Mouse (Mus musculus): ENCODE data around the gene Gipc2. TPM values are rescaled to one million over a fixed set of nuclear protein-coding genes. Genes with fewer than 3 reads are reported as not detected.
A peak's percentile ranks its signal among the peaks of the same experiment; 100 is the strongest.

The Gipc2 gene
- polyA plus RNA-seq, 1 experiment from 2014 or later = 74.1 TPM

DNA sequence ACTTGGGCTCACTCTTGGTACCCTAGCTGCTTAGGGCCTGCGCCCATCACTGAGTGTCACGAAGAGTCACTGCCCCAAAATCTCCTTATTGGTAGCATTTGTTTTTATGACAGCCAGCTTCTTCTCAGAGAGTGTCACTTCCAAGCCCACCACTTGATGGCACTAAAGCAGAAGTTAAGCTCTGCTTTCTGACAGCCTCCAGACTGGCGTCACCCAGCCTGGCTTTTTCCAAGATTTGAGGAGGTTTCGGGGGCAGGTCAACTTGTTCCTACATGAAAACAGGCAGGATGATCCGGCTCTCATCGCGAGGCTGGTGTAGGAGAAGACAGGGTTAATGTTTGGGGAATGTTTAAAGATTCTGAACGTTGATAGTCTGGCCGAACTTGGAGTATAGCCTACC is 54.9 kb downstream of the Gipc2 start:
- H3K9ac ChIP-seq (ENCODE audit: low read depth, low read length) = no peak overlapping the region
- WGBS = 10% methylated on average over 9 of the region's 9 CpGs
- peak; percentile 88 for TF ChIP-seq CTCF (IDR thresholded peaks at IDR 0.05; ENCODE audit: low read depth)
- peaks cover 15% of the 10 kb centered on the region for H3K4me1 ChIP-seq (replicated peaks; ENCODE audit: insufficient read depth, low read length)
- ATAC-seq (replicated peaks; ENCODE audit: low FRiP score, low read depth) = no peak
- H3K4me3 ChIP-seq (replicated peaks; ENCODE audit: low read depth, low read length) = no peak overlapping the region
- no peak overlapping the region for H3K27ac ChIP-seq
- peak overlapping the region; percentile 14; the same call in 1 of the 2 replicates for H3K4me2 ChIP-seq (ENCODE audit: low read length)
- peak; percentile 92 for DNase-seq (ENCODE audit: low spot score)
- no peaks in the 10 kb centered on the region for H3K9me3 ChIP-seq (replicated peaks; ENCODE audit: low read length)
- H3K36me3 ChIP-seq (ENCODE audit: insufficient read depth, low read length) = no peaks in the 10 kb centered on the region
- H3K27me3 ChIP-seq (ENCODE audit: insufficient read depth, low read length) = no peaks in the 10 kb centered on the region

DNA sequence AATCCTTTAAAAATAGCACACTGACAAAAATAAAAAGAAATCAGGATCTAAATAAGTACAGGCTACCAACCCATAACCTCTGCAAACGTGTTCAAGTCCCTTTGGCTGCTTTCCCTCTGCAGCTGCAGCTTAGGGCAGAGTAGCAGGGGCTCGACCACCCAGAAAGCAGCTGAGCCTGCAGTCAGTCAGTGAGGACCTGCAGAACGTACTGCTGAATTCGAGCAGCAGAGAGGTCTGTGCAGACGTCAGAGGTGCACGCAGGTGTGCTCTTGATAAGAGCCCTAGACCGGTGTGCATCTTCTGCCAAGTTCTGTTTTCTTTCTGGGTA is 56.8 kb downstream of the Gipc2 start:
- Histone ChIP-seq H3K4me1 (replicated peaks; ENCODE audit: insufficient read depth, low read length) (peaks cover 14% of the 10 kb centered on the region), H3K27me3 (ENCODE audit: insufficient read depth, low read length) (no peaks in the 10 kb centered on the region), H3K9ac (ENCODE audit: low read depth, low read length) (no peak overlapping the region), H3K36me3 (ENCODE audit: insufficient read depth, low read length) (no peaks in the 10 kb centered on the region), H3K27ac (no peak overlapping the region), H3K9me3 (replicated peaks; ENCODE audit: low read length) (no peaks in the 10 kb centered on the region), H3K4me2 (ENCODE audit: low read length) (no peak overlapping the region), H3K4me3 (replicated peaks; ENCODE audit: low read depth, low read length) (no peak overlapping the region)
- WGBS = 50% methylated on average over 7 of the region's 7 CpGs
- DNase-seq (ENCODE audit: low spot score) = no peak
- ATAC-seq (replicated peaks; ENCODE audit: low FRiP score, low read depth) = no peak
- TF ChIP-seq CTCF (IDR thresholded peaks at IDR 0.05; ENCODE audit: low read depth) = no peak

DNA sequence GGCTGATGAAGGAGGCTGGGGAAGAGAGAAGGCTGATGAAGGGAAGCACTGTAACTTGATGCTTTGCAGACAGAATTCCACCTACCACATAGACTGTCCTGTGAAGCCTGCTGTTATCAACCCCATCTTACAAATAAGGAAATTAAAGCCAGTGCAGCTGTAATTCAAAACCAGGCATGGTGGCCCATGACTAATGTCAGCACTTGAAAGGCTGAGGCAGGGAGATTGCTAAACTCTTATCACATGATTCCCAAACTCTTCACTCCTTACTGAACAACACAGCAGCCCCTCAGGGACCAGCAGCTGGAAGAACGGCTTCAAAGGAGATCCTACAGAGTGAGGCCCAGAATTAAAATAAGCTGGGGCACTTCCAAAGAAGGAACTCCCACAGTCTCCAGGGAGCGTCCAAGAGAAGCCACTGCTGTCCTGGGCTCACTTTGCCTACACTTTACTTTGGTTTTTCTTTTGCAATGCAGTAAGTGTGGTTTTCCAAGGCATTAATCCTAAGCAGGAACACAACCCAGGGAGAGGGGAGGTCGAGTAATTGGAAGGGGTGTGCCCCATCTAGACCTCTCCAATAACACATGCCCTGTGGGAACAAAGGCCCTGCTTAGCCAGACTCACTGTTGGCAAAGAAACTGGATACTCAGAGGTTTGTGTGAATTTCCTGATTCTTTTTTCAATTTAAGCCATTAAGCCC is 57.3 kb downstream of the Gipc2 start:
- no peak for TF ChIP-seq CTCF (IDR thresholded peaks at IDR 0.05; ENCODE audit: low read depth)
- no peak overlapping the region for H3K4me3 ChIP-seq (replicated peaks; ENCODE audit: low read depth, low read length)
- peaks cover 10% of the 10 kb centered on the region for H3K4me1 ChIP-seq (replicated peaks; ENCODE audit: insufficient read depth, low read length)
- no peaks in the 10 kb centered on the region for H3K9me3 ChIP-seq (replicated peaks; ENCODE audit: low read length)
- no peak overlapping the region for H3K4me2 ChIP-seq (ENCODE audit: low read length)
- H3K9ac ChIP-seq (ENCODE audit: low read depth, low read length) = no peak overlapping the region
- ATAC-seq (replicated peaks; ENCODE audit: low FRiP score, low read depth) (no peak), DNase-seq (ENCODE audit: low spot score) (no peak)
- 25% methylated on average over 3 of the region's 3 CpGs for WGBS
- H3K36me3 ChIP-seq (ENCODE audit: insufficient read depth, low read length) = no peaks in the 10 kb centered on the region
- H3K27me3 ChIP-seq (ENCODE audit: insufficient read depth, low read length) = no peaks in the 10 kb centered on the region
- H3K27ac ChIP-seq = no peak overlapping the region

DNA sequence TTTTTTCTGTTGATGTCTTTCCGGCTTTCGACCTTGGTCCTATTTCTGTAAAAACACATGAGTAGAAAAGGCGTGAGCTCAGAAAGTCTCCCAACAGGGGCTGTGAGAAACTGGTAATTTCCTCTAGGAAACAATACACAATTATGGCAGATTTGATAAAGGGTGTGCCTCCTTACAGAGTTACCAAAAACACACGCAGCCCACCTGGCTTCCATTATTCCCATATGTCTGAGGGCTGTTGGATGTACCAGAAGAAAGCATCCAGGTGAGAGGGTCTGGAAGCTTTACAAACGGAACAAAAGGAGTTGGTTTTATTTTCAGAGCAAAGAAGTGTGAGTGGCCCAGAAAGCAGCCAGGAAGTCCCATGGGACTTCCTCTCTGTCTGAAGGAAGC is 58.0 kb downstream of the Gipc2 start:
- no peak overlapping the region for H3K4me3 ChIP-seq (replicated peaks; ENCODE audit: low read depth, low read length)
- no peak overlapping the region for H3K27ac ChIP-seq
- 57% methylated on average over 5 of the region's 5 CpGs for WGBS
- no peaks in the 10 kb centered on the region for H3K9me3 ChIP-seq (replicated peaks; ENCODE audit: low read length)
- no peaks in the 10 kb centered on the region for H3K36me3 ChIP-seq (ENCODE audit: insufficient read depth, low read length)
- ATAC-seq (replicated peaks; ENCODE audit: low FRiP score, low read depth) (no peak), DNase-seq (ENCODE audit: low spot score) (no peak)
- H3K4me2 ChIP-seq (ENCODE audit: low read length) = peak overlapping the region; percentile 51; the same call in 1 of the 2 replicates
- no peak overlapping the region for H3K9ac ChIP-seq (ENCODE audit: low read depth, low read length)
- H3K4me1 ChIP-seq (replicated peaks; ENCODE audit: insufficient read depth, low read length) = peaks cover 10% of the 10 kb centered on the region
- no peak for TF ChIP-seq CTCF (IDR thresholded peaks at IDR 0.05; ENCODE audit: low read depth)
- no peaks in the 10 kb centered on the region for H3K27me3 ChIP-seq (ENCODE audit: insufficient read depth, low read length)

DNA sequence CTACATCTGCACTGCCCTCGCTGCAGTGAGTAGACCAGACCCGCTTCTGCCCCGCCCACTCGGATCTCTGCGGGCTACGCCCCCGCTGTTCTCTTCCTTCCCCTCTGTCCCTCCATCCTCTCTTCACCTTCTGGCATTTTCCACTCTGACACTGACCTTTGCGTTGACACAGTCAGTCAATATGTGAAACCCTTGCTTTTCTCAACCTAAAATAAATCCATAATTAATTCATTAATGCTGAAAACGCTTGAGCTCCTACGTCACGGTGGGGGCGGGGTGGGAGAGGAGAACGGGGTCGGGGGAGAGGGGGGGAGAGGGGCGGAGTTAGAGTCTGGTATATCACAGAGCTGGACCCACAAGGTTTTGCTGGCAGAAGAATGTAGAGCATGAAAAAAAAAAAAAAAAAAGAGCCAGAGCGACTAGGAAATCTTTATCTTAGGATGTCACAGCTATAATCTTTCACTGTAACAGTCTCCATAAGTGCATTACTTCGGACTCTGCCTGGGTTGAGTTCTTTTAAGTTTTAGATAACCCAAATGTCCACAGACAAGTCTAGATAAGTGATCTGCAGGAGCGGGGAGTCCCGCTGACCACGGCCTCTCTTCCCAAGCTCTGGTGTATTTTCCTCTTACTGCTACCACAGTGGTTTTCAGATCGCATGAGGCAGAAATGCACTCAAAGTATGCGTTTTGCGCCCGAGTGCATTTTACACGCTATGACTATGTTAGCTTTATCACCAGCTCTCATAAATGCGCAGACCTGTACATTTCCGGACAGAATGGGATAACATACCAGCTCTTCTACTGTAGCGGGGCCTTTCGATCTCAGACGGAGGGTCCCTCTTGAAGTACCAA is 58.7 kb downstream of the Gipc2 start:
- peak; percentile 59 for DNase-seq (ENCODE audit: low spot score)
- H3K36me3 ChIP-seq (ENCODE audit: insufficient read depth, low read length) = no peaks in the 10 kb centered on the region
- H3K9ac ChIP-seq (ENCODE audit: low read depth, low read length) = peak overlapping the region; percentile 10; the same call in 1 of the 2 replicates
- ATAC-seq (replicated peaks; ENCODE audit: low FRiP score, low read depth) = peak; percentile 58
- WGBS = 21% methylated on average over 30 of the region's 30 CpGs
- peaks cover 10% of the 10 kb centered on the region for H3K4me1 ChIP-seq (replicated peaks; ENCODE audit: insufficient read depth, low read length)
- no peaks in the 10 kb centered on the region for H3K27me3 ChIP-seq (ENCODE audit: insufficient read depth, low read length)
- no peaks in the 10 kb centered on the region for H3K9me3 ChIP-seq (replicated peaks; ENCODE audit: low read length)
- H3K4me3 ChIP-seq (replicated peaks; ENCODE audit: low read depth, low read length) = peak overlapping the region; percentile 30
- no peak for TF ChIP-seq CTCF (IDR thresholded peaks at IDR 0.05; ENCODE audit: low read depth)
- no peak overlapping the region for H3K27ac ChIP-seq
- H3K4me2 ChIP-seq (ENCODE audit: low read length) = peak overlapping the region; percentile 51

DNA sequence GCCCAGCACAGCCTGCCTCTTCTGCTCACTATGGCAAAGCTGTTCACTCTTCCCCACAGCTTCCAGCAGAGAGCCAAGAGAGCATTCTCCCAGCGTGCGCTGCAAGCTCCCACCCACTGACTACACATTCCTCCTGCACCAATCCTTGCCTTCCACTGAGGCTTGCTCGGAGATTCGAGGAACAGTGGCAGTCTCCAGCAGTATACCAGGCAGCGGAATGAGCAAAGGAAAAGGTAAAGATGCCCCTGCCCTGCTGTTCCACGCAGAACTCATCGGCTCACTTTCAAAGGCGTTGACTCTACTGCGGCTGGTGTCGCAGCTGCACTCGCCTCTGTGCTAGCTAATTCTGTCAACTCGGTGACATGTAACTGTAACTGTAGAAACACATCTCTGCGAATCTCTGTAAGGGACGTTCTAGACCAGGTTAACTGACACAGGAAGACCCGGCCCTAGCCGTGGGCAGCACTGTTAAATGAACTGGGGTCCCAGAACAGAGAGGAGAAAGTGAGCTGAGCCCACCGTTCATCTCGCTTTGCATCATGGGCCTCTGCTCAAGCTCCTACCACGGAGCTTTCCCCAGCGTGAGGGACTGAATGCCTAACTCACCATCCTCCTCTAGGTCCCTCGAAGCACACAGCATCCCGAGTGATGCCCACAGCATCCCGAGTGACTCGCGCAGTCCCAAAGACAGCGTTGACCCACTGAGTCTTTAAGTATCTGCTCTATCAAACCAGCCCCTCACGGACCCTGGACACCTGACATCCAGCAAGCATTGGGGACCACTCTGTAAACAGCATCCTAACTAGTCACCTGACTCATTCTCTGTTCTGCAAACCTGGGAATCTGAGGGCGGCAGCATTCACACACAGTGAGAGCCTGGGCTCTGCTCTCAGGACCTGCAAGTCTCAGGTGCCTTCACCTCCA is 59.5 kb downstream of the Gipc2 start:
- Histone ChIP-seq H3K36me3 (ENCODE audit: insufficient read depth, low read length) (no peaks in the 10 kb centered on the region), H3K4me3 (replicated peaks; ENCODE audit: low read depth, low read length) (peak overlapping the region; percentile 30), H3K27me3 (ENCODE audit: insufficient read depth, low read length) (no peaks in the 10 kb centered on the region), H3K27ac (no peak overlapping the region), H3K4me1 (replicated peaks; ENCODE audit: insufficient read depth, low read length) (peaks cover 10% of the 10 kb centered on the region), H3K9me3 (replicated peaks; ENCODE audit: low read length) (no peaks in the 10 kb centered on the region), H3K9ac (ENCODE audit: low read depth, low read length) (peak overlapping the region; percentile 10; the same call in 1 of the 2 replicates), H3K4me2 (ENCODE audit: low read length) (peak overlapping the region; percentile 51)
- 6% methylated on average over 28 of the region's 28 CpGs for WGBS
- TF ChIP-seq CTCF (IDR thresholded peaks at IDR 0.05; ENCODE audit: low read depth) = no peak
- peak; percentile 56 for DNase-seq (ENCODE audit: low spot score)
- ATAC-seq (replicated peaks; ENCODE audit: low FRiP score, low read depth) = peak; percentile 14; the same call in 1 of the 2 replicates
